8 mouse cellular contexts compared by ENCODE assay signal in genomic region chr8:12927204-12927983, GRCm38 (mm10). TPM values are rescaled to one million over a fixed set of nuclear protein-coding genes. Genes with fewer than 3 reads are reported as not detected.
A peak's percentile ranks its signal among the peaks of the same experiment; 100 is the strongest.
DNase-seq lines count a peak whose midpoint lies in the region; ATAC-seq and TF ChIP-seq lines count a peak whose summit lies in the region.

No protein-coding gene starts in this region.

- H3K36me3 ChIP-seq in heart, postnatal 0 days (replicated peaks; ENCODE audit: control insufficient read depth, insufficient read depth, low read length) = no peaks in the 10 kb centered on the region

- peak; percentile 61 for ATAC-seq in heart, postnatal 0 days (ENCODE audit: insufficient read depth, low read depth)
- ATAC-seq in megakaryocyte-erythroid progenitor cell, adult 5-6 weeks (replicated peaks; ENCODE audit: low FRiP score, low TSS enrichment, poor library complexity, severe bottlenecking) = peak; percentile 69

- peak overlapping the region; percentile 81 for H3K27ac ChIP-seq in heart, postnatal 0 days (ENCODE audit: low read depth)

- peak overlapping the region; percentile 37 for H3K4me3 ChIP-seq in heart, postnatal 0 days (ENCODE audit: low read depth, low read length)

- no peaks in the 10 kb centered on the region for H3K4me1 ChIP-seq in heart, postnatal 0 days (ENCODE audit: control insufficient read depth, insufficient read depth)

- TF ChIP-seq EP300 in heart, postnatal 0 days (IDR thresholded peaks at IDR 0.05; ENCODE audit: low read depth) = no peak

- H3K27me3 ChIP-seq in heart, postnatal 0 days (ENCODE audit: control insufficient read depth, insufficient read depth, low read length) = no peaks in the 10 kb centered on the region

- peak overlapping the region; percentile 54 for H3K4me2 ChIP-seq in heart, postnatal 0 days (ENCODE audit: low read depth, low read length)

- H3K9ac ChIP-seq in heart, postnatal 0 days (replicated peaks; ENCODE audit: low read depth, low read length) = peak overlapping the region; percentile 24; the same call in 1 of the 2 replicates

- H3K9me3 ChIP-seq in heart, postnatal 0 days (replicated peaks; ENCODE audit: control insufficient read depth, low read length) = no peaks in the 10 kb centered on the region

- peak; percentile 73 to 76 for DNase-seq in layer of hippocampus, postnatal 10 days (ENCODE audit: low spot score in 2 of 2)
- DNase-seq in layer of hippocampus, adult 9-10 months (ENCODE audit: low spot score) = no peak
- DNase-seq in adrenal gland, postnatal 10 days = peak; percentile 83
- DNase-seq in embryo, embryonic 11.5 days (ENCODE audit: low read depth, low spot score) = peak; percentile 40
- peak; percentile 57 for DNase-seq in heart, postnatal 0 days (ENCODE audit: low spot score)
- peak; percentile 84 for DNase-seq in kidney, postnatal 14 days
- peak; percentile 42 for DNase-seq in thymus, postnatal 14 days

- peak; percentile 88 for TF ChIP-seq CTCF in heart, postnatal 0 days (IDR thresholded peaks at IDR 0.05; ENCODE audit: low read depth)

- 57% methylated on average over 7 of the region's 7 CpGs for WGBS in heart, postnatal 0 days

RNA-seq across cellular contexts. Expression of gene Mcf2l, which starts 53.8 kb away (rescaled TPM):
- 100 to 1,000 TPM; 269 to 278 TPM for total RNA-seq in layer of hippocampus, postnatal 10 days (2021)
- 10 to 100 TPM; 43.0 to 52.5 TPM for total RNA-seq in adrenal gland, postnatal 10 days (2021)
- total RNA-seq in heart, postnatal 0 days (2014; rRNA removed; ENCODE audit: low replicate concordance) = 22.1 and 22.9 TPM in 2 replicates
- 6.6 and 7.5 TPM in 2 replicates for polyA plus RNA-seq in heart, postnatal 0 days (2015; fragmentation: Nextera tagmentation; extraction: Ambion mirVana)
- 0.37 and 1.5 TPM in 2 replicates for total RNA-seq in megakaryocyte-erythroid progenitor cell, adult 5-6 weeks (2014; fragmentation: Nextera tagmentation)
- total RNA-seq in megakaryocyte-erythroid progenitor cell, adult 5-6 weeks (2017) = 0.23 and 1.3 TPM in 2 replicates
